Mouse (Mus musculus): ENCODE data around the gene Riiad1.

DNA sequence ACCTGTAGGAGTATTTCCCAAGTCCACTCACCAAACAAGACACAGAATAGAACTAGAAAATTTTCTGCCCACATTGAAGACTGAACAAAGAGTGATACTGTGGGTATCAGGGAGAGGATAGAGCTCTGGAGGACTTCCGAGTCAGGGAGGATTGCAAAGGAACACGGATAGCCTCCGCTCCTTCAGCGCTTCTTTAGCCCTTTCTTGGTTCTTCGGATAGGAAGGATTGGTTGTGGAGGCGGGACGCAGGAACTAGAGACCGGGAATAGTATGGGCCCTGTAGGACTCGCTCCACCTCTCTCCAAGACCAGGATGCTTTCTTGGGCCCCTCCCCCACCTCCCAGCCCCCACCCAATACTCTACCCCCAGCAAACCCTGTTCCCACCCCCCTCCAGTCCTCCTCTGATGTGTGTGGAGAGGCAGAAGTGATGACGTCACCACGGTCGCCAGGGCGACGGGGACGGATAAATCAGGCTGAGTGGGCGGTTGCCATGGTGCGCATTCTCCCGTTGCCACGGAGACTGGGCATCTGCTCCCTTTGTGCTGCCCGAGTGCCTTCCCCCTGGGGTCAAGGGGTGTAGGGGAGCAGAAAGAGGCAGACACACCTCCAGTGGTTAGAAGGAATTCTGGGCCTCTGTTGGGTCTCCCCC is 3.8 kb upstream of the Riiad1 start:
- TF ChIP-seq CTCF (IDR thresholded peaks at IDR 0.05; ENCODE audit: borderline replicate concordance, insufficient read depth, low read length) (no peak), POLR2A (IDR thresholded peaks at IDR 0.05; ENCODE audit: low read depth, low read length) (no peak)

All from embryonic fibroblast, embryonic 13.5 days (primary cell).